Mouse (Mus musculus) heart, adult 2 months (tissue): ENCODE results near the gene Klkb1.

ENCODE experiments used
- CTCF ChIP-seq: fragments of 200-600 bp; IDR thresholded peaks from 2 replicates; pipeline ENCODE4 v1.8.1; 2022; ENCODE audit warnings: antibody characterized with exemption, mild to moderate bottlenecking, moderate library complexity
- EP300 ChIP-seq: fragments of 200-500 bp; IDR thresholded peaks from 2 replicates; pipeline ENCODE4 v1.6.1; 2011; ENCODE audit warnings: low read depth, low read length, control low read depth; ENCODE audit not compliant: insufficient read depth
- POLR2A ChIP-seq: fragments of 200-500 bp; IDR thresholded peaks from 2 replicates; pipeline ENCODE4 v1.6.1; 2011; ENCODE audit warnings: mild to moderate bottlenecking, low read depth, low read length, control low read depth; ENCODE audit not compliant: insufficient read depth

- no peak for TF ChIP-seq CTCF
- no peak for TF ChIP-seq EP300
- TF ChIP-seq POLR2A: no peak
Measured at GRCm38 (mm10) chr8:45261920-45262319, 32.7 kb downstream of the Klkb1 start, which contains the start of gene F11.
